Mouse (Mus musculus) olfactory bulb, adult 2 months (tissue): ENCODE measurements at regions not wholly inside any gene's neighbourhood (a gene's known extent, or its start where the extent isn't known, plus 50 kb on each side); places are given as distances from the start of the nearest gene placed in this dataset.

Experiments
- CTCF ChIP-seq: fragments of 200-500 bp; IDR thresholded peaks from 2 replicates; pipeline ENCODE4 v1.5.1; 2012; ENCODE audit warnings: low read depth, mild to moderate bottlenecking, low read length, moderate library complexity; ENCODE audit not compliant: insufficient read depth
- POLR2A ChIP-seq: fragments of 200-500 bp; IDR thresholded peaks from 2 replicates; pipeline ENCODE4 v1.6.1; 2012; ENCODE audit warnings: mild to moderate bottlenecking, low read depth, low read length, moderate library complexity; ENCODE audit not compliant: insufficient read depth

GRCm38 (mm10) chr8:102938771-102939170 is 153.3 kb upstream of the Cdh11 start:
- no peak for TF ChIP-seq CTCF
- TF ChIP-seq POLR2A, result no peak
